Mouse (Mus musculus) CD4-positive helper T cell, adult 2 months (primary cell): ENCODE results near the gene Ppp4r3b.

ENCODE experiments used
- DNase-seq: peaks from one replicate; pipeline ENCODE4 v3.0.0-alpha.2; 2012; ENCODE audit warnings: low read depth, missing footprints, low spot score

Ppp4r3b gene

GRCm38 (mm10) chr11:29172563-29173124, at the start of gene Ppp4r3b:
Gene Ppp4r3b, plus strand, starts transcription at chr11:29172890.
- peak; percentile 99 for DNase-seq

GRCm38 (mm10) chr11:29129862-29130384, 42.8 kb upstream of the Ppp4r3b start:
- no peak for DNase-seq

GRCm38 (mm10) chr11:29130385-29131355, 42.0 kb upstream of the Ppp4r3b start, which contains the start of gene Pnpt1:
Gene Pnpt1, plus strand, starts transcription at chr11:29130744.
- peak; percentile 94 for DNase-seq

GRCm38 (mm10) chr11:29140671-29141070, 32.0 kb upstream of the Ppp4r3b start:
- DNase-seq: no peak

GRCm38 (mm10) chr11:29148901-29149300, 23.8 kb upstream of the Ppp4r3b start:
- DNase-seq: no peak

- DNase-seq: no peak
Measured at GRCm38 (mm10) chr11:29163569-29163968, 9.1 kb upstream of the Ppp4r3b start.

GRCm38 (mm10) chr11:29171959-29172391, 715 bp upstream of the Ppp4r3b start:
- DNase-seq: peak; percentile 82

GRCm38 (mm10) chr11:29173125-29173631, 488 bp downstream of the Ppp4r3b start:
- peak; percentile 80 for DNase-seq

- DNase-seq: no peak
Measured at GRCm38 (mm10) chr11:29173706-29174436, 1.2 kb downstream of the Ppp4r3b start.

- no peak for DNase-seq
Measured at GRCm38 (mm10) chr11:29179319-29179718, 6.6 kb downstream of the Ppp4r3b start.

- DNase-seq: no peak
Measured at GRCm38 (mm10) chr11:29180657-29181056, 8.0 kb downstream of the Ppp4r3b start.

GRCm38 (mm10) chr11:29181751-29182150, 9.1 kb downstream of the Ppp4r3b start:
- no peak for DNase-seq

GRCm38 (mm10) chr11:29188981-29189380, 16.3 kb downstream of the Ppp4r3b start:
- DNase-seq: no peak

- no peak for DNase-seq
Measured at GRCm38 (mm10) chr11:29203653-29204052, 31.0 kb downstream of the Ppp4r3b start.

- no peak for DNase-seq
Measured at GRCm38 (mm10) chr11:29209774-29210173, 37.1 kb downstream of the Ppp4r3b start.

GRCm38 (mm10) chr11:29216196-29216595, 43.5 kb downstream of the Ppp4r3b start:
- no peak for DNase-seq

GRCm38 (mm10) chr11:29219055-29219454, 46.4 kb downstream of the Ppp4r3b start:
- DNase-seq: no peak

- DNase-seq: no peak
Measured at GRCm38 (mm10) chr11:29222310-29222709, 49.6 kb downstream of the Ppp4r3b start.

- no peak for DNase-seq
Measured at GRCm38 (mm10) chr11:29224754-29225153, 52.1 kb downstream of the Ppp4r3b start.

GRCm38 (mm10) chr11:29228957-29229356, 56.3 kb downstream of the Ppp4r3b start:
- no peak for DNase-seq

- DNase-seq: no peak
Measured at GRCm38 (mm10) chr11:29233569-29233968, 60.9 kb downstream of the Ppp4r3b start.
